Mouse (Mus musculus) adrenal gland, postnatal 4 days (tissue): Measurements from ENCODE around the gene Hk3. TPM values are rescaled to one million over a fixed set of nuclear protein-coding genes. Genes with fewer than 3 reads are reported as not detected.

ENCODE experiments used
- DNase-seq, 2 experiments: peaks; one replicate each; pipeline ENCODE4 v3.0.0; 2021 to 2022; ENCODE audit warnings: low spot score in 2 of 2, mixed read lengths in 2 of 2
- long read RNA-seq, 2 experiments: library from polyadenylated mRNA; stranded (forward); transcript quantifications; one replicate each; pipeline ENCODE4 v2.0.0; 2021
- total RNA-seq, 2 experiments: library from RNA; stranded (reverse); gene quantifications; 2 replicates each; pipeline ENCODE4 v1.2.3; 2021

Gene Hk3
- 1 to 10 TPM; 1.5 to 2.6 TPM for total RNA-seq
- long read RNA-seq, experiment 1, partial matches to known transcripts = 3 of 5 reads
- long read RNA-seq, experiment 1, other reads (novel, unspliced or antisense) = 1 of 5 reads
- long read RNA-seq, experiment 2, transcript Hk3-201 (19 exons, 3,219 nt) = major isoform, 5 of 10 reads
- long read RNA-seq, experiment 2, partial matches to known transcripts = 3 of 10 reads
- long read RNA-seq, experiment 2, other reads (novel, unspliced or antisense) = 2 of 10 reads

DNA sequence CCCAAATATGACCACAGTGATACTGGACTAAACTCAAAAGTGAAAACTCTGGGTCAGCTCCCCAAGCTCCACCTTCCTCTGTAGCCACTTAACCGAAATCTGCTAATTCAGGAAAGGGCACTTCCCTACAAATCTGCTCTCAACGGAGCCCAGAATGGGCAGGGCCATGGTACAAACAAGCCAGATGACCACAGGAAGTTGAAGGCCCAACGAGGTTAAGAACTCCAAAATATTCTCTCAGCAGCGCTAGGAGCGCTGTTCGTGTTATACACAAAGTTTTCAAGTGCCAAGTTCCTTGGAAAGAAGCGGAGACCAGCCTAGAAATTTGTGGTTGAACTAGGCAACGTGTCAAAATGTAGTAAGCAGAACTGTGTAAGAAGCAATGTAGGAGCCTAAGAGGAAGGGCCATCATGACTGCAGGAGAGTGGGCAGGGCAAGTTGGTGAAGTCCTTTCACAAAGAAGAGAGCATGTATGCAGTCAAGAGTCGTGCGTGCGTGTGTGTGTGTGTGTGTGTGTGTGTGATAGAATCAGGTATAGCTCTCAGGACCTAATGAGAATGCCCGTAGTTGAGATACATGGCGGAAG, at the start of gene Hk3:
Gene Hk3, minus strand, starts transcription at position 192 of the 586 bp plus-strand sequence.
- no peak for DNase-seq

GRCm38 (mm10) chr13:55069719-55070118, 48.5 kb upstream of the Hk3 start:
- no peak for DNase-seq

GRCm38 (mm10) chr13:55063276-55063675, 42.1 kb upstream of the Hk3 start:
- no peak for DNase-seq

- no peak for DNase-seq
Measured at GRCm38 (mm10) chr13:55058042-55058441, 36.9 kb upstream of the Hk3 start.

GRCm38 (mm10) chr13:55047706-55048105, 26.5 kb upstream of the Hk3 start:
- no peak for DNase-seq

- DNase-seq = no peak
Measured at GRCm38 (mm10) chr13:55040016-55040415, 18.8 kb upstream of the Hk3 start.

GRCm38 (mm10) chr13:55024215-55024614, 3.0 kb upstream of the Hk3 start:
- no peak for DNase-seq

DNA sequence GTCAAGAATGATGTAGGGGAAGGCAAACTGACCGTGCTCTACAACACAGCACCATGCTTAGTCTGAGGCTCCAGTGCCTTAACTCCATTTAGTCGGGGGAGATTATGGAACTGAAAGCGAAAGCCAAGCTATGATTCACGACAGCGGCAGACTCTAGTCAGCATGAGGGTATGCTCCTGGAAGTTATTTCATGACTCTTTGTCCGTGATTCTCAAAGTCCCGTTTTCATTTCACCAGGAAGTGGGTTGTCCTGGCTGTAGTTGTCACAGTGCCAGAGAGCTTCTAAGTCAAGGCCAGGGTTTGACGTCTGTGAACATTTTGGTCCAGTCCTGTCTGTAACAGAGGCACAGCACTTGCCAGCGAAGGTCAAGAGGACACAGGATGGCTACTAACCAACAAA, 1.5 kb upstream of the Hk3 start:
- no peak for DNase-seq

DNA sequence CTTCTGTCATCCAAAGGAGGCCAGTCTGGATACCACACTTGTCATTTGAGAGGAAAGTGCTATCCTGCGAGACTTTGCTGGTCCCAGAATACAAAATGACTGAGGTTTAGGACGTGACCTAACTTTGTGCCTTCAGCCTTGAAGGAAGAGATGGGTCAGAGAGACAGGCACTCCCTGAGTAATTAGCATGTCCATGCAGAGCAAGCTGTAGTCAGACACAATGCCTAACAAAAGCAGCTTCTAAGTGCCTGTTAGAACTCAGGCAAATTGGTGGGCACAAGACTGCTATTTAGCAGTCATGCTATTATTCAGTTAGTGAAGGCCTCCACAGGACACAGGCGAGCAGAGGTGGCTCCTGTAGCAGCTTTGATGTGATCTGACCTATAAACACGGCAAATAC, 1.1 kb upstream of the Hk3 start:
- DNase-seq = no peak

DNA sequence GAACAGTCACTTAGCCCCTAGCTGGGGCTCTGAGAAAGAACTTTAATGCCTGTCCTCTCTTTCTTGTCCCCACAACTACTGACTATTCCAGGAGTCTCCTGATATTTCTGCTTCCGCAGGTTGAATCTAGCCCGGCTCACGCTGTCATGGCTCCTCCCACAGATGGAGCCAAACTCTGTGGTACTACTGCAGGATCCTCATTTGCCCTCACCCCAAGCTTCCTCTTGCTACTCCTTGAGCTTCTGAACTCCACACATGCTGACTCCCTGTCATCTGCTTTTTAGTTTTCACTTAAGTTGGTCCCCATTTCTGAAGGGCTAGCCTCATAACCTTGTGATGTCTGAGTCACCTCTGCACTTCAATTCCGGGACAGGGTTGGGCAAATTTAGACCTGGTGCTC, 1.1 kb downstream of the Hk3 start:
- DNase-seq = no peak

DNA sequence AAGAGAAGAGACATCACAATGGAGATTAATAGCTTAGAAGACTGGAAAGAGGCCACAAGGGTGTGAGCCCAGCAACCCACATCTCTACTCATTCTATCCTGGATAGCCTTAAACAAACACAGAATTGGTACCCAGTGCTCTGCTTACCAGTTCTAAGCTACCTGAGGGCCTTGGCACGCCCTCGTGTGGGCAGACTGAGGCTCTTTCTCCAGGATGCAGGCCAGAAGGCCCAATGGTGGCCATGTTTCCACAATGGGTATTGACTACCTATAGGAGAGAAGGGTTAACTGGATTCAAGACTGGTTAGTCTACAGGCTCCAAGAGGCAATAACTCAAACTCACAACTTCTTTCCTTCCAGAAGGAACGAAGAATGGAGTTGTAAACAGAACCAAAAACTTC, 2.0 kb downstream of the Hk3 start:
- DNase-seq = no peak

DNA sequence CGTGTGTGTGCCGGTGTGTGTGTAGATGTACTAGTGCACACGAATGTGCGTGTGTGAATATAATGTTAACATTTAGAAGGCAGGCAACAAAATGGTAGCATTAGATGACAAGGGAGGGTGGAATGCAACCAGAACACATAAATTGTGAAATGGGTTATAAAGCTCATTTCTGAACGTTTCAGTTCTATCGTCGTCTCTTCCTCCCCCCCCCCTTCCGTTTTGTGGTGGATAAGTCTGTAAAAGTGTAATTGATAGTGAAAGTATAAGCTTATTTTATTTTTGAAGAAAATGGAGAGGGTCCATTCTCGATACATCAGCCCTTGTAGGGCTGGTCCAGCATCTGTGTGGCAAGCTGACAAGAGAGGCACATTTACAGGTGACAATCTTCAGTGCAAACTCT, 2.5 kb downstream of the Hk3 start:
- no peak for DNase-seq

DNA sequence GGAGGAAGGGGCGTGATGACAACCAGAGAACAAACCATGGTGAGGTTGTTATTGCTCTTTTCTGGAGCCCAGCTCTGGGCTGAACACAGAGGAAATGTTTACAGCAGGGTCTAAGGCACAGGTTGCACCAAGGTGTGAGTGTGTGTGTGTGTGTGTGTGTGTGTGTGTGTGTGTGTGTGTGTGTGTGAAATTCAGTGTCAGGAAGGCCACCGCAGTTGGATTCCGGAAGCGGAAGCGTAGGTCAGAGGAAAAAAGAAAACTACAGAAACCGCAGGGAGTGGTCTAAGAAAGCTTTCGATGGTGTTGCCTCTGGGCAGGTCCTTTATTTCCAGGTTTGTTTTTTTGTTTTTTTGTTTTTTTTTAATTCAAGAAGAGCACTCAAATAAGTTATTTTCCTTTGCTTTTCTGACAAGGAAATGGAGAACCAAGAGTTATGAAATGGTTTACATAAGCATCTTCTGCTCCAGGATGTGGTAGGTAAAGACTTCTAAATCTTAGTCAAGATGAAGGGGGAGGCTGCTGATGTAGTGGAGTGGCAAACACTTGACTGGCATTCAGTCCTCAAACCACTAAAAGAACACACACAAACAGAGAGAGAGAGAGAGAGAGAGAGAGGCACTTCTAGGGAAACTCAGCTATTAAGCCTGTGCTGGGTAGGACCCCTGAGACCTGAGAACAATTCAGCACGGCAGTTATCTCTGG, 3.1 kb downstream of the Hk3 start:
- DNase-seq = no peak

DNA sequence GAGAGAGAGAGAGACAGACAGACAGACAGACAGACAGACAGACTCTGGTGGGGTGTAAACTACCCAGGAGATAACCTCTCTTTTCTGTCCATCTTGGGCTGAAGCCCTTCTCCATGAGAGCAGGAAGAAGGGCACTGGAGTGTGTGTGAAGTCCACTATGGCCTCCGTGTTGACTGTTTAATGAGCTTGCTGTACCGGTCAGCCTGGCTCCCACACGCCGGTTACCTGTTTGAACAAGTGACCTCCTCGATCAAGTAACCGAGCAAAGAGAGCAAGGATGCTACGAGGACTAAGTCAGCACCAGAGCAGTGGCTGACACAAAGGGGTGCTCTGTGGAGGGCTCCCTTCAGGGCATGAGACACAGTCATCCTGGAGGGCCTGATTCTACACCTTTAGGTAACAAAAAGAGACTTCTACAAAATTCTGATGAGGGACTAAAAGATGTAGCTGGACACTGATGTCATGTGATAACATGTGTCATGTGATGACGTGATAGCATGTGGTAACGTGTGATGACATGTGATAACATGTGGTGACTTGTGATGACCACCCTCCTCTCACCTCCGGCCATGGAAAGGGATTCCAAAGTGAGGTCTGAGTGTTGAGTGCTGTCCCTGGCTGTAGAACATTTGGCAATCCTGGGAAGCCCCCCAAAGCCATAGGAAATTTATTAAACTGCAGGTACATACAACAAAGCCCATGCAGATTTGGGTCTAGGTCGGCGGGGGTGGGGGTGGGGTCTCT, 3.9 kb downstream of the Hk3 start:
- no peak for DNase-seq

GRCm38 (mm10) chr13:55014451-55014850, 6.7 kb downstream of the Hk3 start:
- DNase-seq = no peak

GRCm38 (mm10) chr13:55013702-55014344, 7.4 kb downstream of the Hk3 start:
- no peak for DNase-seq

DNA sequence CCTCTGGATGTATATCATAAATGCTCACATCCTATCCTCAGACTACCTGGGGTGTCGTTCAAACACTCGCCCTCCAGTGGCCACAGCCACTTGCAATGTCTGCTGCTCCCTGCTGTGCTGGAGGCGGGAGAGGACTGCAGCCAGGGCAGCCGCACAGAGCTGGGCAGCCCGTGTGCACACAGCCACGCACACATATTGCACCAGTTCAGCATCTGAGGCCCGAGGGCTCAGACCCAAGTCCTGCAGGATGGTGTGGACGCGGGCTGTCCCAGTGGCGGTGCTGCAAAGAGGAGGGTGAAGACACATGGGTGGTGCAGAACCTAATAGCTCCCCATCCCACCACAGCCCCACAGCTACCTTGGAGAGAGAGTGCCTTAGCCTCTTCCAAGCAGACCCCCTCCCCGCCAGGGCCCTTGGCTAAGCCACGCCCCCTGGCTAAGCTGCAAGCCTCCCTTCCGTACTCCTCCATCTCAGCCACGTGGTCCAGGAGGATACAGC, 9.2 kb downstream of the Hk3 start:
- no peak for DNase-seq

GRCm38 (mm10) chr13:55011103-55011502, 10.1 kb downstream of the Hk3 start:
- no peak for DNase-seq

GRCm38 (mm10) chr13:55008589-55008988, 12.6 kb downstream of the Hk3 start:
- DNase-seq = no peak

- no peak for DNase-seq
Measured at GRCm38 (mm10) chr13:55006415-55006742, 14.8 kb downstream of the Hk3 start.

DNA sequence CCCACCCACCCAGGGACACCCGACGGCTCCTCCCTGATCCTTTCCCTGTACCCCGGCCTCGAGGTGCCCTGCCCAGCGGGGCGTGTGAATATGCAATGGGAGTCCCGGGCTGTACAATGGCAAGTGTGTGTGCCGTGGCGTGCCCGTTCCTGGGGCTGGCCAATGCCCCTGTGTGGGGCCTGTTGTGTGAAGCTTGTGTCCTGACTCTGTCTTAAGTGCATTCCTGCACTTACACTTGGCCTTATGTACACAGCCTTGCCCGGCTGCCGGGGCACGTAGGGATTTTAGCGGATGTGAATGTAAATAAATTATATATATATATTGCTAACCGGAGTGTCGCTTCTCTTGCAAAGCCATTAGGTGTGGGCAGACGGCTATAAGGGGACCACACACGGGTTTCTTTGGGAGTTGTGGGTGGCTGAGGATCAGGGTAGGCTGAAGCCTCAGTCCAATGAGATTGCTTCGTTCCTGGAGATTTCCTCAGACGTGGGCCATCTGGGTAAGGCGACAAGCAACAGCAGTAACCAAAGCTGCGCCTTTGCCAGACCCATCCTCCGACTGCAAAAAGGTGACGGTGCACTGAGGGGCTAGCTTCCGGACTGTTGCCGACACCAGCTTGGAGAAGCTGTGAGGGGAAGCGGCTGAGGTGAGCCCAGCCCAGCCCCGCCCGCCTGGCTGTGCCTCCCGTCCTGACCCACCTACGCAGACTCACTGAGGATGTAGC, 15.3 kb downstream of the Hk3 start:
- no peak for DNase-seq
